Mouse (Mus musculus) right cerebral cortex, adult 18-20 months (tissue): ENCODE data around the gene Commd2.

Experiments used
- DNase-seq: peaks from one replicate; pipeline ENCODE4 v3.0.0; 2022; ENCODE audit warnings: mixed read lengths

The Commd2 gene

DNA sequence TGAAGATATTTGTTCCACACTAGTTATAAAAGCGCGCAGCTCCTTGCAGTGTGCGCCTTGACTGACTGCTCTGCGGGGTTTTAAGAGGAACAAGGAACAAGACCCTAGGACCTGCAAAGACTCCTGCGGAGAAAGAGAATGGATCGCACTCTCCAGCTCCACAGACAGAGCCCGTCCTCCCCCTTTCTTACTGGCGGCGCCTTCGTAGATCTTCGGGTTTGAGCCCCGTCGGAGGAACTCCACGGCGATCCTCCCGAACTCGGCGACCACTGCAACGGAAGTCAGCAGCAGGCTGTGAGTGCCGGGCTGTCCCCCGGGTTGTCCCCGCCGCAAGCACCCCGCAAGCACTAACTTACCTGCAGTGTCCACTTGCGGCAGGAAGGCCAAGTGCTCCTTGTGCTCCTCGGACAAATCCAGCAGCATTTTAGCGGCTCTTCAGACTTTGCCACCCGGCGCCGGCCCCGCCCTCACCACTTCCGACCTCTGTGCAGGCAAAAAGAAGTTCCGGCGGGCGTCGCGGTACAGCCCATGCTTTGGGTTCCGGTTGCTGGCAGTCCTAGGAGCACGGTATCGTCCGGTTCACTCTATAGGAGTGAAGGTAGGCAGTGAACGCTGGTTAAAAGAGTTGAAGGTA, at the start of gene Commd2:
Gene Commd2 (minus strand): TSS at position 485 of the 634 bp plus-strand sequence.
- DNase-seq: peak; percentile 91

DNA sequence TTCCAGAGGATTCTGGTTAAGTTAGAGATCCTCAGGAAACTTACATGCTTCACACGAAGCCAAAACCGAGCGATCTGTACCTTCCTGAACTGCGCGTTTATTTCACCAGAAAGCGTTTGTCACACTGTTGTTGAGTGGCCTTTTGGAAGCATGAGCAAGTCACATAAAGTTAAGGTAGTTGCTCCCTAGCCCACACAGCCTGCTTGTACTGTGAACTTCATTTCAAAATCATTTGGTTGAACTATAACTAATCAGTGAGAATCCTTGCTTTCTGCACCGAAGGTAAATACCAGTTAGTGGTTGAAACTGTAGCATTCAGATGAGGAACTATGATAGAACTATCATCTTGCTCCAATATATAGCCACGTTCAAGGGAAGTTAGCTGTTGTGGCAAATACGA, 45.3 kb upstream of the Commd2 start:
- DNase-seq: no peak

DNA sequence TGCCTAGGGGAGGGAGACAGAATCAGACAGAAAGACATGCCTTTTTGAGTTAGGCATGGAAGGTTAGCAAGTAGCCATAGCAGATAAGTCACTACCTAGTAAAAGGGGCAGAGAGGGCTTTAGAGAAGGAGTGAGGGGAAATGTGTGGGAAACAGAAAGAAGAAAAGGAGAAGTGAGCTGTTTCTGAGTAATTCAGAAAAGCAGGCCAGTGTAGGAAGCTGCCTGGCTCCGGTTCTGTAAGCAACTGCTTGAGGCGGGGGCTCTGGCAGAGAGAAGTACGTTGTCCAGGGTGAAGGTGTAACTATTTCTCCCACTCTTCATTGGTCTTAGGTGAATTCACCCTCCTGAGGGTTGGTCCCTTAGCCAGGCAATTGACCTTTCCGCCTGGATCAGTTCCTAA, 44.7 kb upstream of the Commd2 start:
- no peak for DNase-seq

DNA sequence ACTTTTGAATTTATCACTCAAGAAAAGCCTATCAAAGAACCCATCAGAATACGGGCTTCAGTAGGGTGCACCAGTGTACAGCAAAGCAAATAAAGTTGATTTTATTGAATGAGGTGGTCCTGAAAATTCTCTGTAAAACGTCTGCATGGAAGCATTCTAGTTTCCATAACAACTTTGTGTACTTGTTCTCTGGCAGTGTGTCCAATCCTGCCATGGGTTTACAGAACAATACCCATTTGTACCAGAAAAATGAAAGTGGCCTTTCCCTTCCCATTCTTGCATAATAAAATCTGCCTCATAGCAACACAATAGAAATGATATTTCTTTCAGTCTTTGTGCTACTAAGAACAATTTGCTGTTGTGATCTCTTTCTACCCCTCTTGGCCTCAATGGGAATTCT, 41.2 kb upstream of the Commd2 start, which contains the start of gene Ankub1:
Gene Ankub1 (minus strand): TSS at position 81 of the 400 bp plus-strand sequence.
- peak; percentile 13 for DNase-seq

DNA sequence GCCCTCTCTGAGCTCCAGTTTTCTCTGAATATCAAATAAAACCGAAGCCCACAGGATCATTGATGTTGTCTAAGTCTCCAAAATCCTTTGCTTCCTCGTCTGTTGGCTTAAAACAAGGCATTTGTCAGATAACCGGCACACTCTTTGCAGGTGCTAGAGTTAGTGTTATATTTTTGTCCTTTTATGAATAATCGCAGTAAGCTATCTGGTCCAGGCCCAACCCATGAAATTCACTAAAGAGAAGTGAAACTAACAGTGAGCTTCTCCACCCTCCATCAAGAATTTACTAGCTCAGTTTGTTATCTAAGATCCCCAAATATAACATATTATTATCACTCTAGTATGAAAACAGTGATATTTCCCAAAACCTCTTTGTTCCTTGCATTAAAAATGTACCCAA, 40.3 kb upstream of the Commd2 start:
- DNase-seq: no peak

DNA sequence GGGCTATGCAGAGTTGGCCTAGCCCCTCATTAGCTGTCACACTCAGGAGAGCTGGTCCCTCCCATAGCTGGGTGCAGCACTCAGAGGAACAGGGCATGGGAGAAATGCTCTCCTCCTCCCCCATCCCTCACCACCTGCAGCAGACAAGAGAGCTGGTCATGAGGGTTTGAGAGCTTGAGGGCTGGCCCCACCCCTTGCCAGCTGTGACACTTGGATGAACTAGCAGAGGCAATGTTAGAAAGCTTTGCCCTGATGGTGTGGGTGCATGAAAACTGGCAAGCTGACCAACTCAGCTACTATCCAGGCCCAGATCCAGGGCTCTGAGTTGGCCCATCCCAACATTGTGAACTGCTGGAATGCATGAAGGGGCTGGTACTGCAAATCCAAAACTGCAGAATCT, 26.3 kb upstream of the Commd2 start:
- peak; percentile 40 for DNase-seq

DNA sequence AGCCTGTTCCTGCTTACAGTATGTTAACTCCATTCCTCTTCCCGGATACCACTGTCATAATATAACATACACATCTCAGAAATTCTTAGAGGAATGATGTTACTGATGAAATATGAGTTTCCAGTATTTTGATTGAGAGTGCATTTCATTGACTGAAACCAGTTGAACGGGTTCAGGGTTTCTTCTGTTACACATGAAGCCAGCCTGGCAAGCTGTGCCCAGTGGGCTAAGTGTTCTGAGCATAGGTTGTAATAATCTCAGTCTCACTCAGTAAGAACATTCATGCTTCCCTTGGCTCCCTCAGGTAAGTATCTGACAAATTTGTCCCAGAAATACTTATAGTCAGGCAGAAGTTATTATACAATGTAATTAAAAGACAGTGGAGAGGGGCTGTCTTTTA, 22.6 kb upstream of the Commd2 start:
- no peak for DNase-seq

DNA sequence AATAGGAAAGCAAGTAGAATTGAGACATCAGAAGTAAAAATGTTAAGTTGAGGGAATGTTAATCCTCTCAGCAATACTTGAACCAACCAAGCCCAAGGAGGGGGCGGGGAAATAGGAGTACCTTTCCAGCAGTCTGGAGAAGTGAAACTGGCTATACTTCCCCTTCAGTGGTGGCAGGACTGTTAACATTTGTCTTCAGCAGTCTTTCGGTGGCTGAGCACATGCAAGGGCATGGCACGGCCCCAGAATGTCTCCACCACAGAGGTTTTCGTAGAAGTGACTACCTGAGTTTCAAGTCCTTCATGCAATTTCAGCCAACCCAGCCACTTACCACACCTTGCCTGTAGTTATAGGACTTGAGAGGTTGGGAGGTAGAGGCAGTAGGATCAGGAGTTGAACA, 22.1 kb upstream of the Commd2 start:
- no peak for DNase-seq

DNA sequence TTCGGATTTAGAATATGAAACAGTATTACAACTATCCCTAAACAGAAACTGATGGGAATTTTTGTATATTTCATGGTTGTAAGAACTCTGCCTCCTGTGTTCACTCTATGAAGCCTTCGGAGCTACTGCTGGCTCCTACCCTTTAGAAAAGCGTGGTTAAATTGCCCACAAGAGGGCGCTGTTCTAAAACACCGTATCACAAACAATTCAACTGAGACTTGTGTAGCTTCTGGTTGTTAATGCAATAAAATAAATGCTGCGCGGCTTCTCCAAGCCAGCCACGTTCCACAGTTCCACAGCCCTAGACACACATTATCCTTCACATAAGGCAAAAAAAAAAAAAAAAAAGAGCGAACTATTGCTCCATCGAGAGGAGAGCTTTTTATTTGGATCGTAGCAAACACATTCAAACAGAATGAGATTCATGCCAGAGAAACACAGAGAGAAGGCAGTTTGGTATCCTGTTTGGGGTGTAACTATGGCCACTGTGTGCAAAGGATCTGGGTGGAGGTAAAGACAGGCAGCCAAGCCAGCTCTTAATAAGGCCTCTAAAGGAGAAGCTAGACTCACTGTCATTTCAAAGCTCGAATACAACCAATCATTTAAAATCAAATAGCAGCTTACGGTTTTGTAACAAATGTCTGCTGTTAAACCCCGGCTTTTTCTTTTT, 15.7 kb upstream of the Commd2 start:
- peak; percentile 79 for DNase-seq

DNA sequence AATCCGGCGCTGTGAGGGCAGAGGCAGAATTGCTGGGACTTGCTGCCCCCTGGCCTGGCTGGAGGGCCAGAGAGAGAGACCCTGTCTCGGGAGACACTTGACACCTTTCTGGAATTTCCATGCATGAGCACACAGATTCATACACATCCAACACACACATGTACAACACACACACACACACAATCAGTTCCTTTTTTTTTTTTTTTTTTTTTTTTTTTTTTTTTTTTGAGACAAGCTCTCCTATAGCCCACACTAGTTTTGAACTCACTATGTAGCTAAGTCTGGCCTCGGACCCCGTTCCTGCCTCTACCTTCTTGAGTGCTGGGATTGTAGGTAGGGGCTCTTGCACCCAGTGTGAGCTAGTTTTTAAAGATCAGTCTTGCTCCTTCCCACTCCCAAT, 14.4 kb upstream of the Commd2 start:
- no peak for DNase-seq

DNA sequence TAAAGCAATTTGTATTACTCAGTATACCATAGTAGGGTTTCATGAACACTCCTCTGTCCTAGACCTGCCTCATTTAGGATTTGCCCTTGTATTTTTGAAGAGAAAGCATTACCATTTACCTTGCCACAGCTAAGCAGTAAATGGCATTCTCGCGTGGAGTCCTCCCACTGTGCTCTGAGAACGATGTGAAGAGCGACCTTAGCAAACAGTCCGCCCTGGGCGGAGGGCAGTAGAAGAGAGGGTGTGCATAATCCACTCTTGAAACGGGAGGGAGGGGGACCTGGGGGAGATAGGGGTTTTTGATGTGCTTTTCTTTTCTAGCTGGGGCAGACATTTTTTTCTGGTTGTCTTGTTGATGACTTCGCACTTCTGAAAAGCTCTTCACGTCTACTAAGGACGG, 13.2 kb upstream of the Commd2 start:
- DNase-seq: no peak

DNA sequence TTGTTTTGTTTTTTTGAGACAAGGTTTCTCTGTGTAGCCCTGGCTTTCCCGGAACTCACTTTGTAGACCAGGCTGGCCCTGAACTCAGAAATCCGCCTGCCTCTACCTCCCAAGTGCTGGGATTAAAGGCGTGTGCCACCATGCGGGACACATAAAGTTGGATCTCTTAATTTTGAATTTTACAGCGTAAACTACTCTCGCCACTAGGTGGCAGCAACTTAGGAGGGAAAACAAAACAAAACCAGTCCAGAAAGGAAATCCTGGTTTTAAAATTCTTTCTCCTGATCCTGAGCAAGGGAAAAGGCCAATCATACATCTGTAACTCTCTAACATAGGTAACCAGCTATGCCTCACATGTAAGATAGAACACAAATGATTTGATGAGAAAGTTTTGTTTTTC, 12.2 kb upstream of the Commd2 start:
- DNase-seq: peak; percentile 50

DNA sequence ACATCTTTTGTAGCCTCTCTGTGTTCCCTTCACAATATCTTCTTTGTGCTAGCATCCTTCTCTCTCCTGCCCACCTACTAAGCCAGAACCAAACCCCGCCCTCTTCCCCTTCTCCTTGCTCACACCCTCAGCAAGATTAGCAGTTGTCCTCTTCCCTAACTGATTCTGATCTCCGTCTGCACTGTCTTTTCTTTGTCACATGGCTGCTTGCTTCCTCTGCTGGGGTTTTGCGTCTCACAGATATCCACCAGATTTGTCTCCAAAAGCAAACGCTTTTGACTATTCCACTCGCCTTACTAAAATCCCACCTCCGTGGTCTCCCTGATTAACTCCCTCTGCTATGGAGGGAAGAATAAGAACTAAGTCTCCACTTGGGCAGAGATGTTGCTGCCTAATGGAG, 7.1 kb upstream of the Commd2 start:
- DNase-seq: no peak

DNA sequence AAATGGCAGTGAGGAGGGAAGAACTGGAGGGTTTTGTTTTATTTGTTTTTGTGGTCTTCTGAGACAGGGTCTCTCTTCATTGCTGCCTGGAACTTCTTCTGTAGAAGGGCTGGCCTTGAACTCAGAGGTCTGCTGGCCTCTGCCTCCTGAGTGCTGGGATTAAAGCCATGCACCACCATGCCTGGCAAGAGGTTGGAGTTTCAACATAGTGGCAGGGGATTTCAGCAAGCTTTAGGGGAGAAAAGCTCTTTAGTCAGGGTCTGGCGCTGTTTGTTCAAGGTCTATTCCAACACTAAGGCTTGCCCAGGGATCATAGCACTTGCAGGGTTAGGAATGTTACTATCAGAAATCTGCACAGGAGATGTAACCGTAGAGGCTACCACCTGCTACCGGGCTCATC, 2.1 kb upstream of the Commd2 start:
- DNase-seq: no peak

DNA sequence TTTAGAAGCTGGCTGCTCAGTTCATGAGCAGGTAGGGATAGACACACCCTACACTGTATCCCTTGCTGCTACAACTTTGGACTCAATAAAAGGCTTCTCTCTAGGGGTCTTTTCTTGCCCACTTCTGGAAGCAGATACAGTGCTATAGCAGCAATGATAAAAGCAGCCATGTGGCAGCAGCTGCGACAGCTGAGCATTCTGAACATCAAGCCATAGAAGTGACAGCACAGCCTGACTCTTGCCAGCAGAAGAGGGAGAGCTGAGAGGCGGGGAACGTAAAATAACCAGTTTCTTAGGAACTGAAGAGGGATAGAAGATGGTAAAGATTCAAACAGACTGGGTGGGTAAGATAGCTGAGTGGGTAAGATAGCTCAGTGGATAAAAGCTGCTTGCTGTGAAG, 970 bp upstream of the Commd2 start:
- no peak for DNase-seq

DNA sequence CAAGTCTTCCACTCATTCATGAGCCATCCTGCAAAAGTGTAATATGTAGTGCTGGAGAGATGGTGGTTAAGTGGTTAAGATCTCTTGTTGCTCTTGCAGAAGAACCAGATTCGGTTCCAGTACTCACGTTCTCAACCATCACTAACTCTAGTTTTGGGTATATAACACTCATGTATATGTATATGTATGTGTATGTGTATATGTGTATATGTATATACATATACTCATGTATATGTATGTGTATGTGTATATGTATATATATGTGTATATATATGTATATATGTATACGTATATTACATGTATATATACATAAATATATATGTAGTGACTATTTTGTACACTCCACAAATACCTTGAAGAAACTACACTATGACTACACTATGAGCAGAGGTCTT, 347 bp upstream of the Commd2 start:
- no peak for DNase-seq

DNA sequence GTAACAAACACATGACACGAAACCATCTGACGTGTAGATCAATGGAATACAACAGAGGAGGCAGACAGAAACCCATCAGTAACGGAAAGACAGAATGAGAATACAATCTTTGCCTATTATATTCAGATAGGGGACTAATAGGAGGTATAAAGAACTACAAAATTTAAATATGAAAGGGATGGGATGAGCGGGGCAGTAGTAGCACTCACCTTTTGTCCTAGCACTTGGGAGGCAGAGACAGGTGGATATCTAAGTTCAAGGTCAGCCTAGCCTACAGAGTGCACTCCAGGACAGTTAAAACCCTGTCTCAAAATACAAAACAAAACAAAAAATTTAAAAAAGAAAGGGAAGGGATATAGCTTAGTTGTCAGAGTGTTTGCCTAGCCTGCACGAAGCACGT, 8.3 kb downstream of the Commd2 start:
- no peak for DNase-seq

DNA sequence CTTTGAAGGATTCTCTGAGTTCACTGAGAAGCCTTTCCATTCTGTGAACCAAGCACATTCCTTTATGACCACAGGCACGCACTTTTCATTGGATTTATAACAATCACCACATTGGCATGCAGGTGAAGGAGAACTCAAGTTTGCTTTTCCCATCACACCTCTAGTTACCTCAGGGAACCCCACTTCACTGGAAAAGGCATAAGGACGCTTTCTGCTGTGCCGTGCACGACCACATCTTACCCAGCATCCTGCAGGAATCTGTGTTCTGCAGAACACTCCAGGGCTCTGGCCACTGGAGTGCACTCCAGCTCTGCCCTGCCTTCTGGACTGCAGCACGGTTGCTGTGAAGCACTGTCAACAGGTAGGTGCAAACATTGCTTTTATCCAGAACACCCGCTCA, 13.9 kb downstream of the Commd2 start:
- DNase-seq: no peak

DNA sequence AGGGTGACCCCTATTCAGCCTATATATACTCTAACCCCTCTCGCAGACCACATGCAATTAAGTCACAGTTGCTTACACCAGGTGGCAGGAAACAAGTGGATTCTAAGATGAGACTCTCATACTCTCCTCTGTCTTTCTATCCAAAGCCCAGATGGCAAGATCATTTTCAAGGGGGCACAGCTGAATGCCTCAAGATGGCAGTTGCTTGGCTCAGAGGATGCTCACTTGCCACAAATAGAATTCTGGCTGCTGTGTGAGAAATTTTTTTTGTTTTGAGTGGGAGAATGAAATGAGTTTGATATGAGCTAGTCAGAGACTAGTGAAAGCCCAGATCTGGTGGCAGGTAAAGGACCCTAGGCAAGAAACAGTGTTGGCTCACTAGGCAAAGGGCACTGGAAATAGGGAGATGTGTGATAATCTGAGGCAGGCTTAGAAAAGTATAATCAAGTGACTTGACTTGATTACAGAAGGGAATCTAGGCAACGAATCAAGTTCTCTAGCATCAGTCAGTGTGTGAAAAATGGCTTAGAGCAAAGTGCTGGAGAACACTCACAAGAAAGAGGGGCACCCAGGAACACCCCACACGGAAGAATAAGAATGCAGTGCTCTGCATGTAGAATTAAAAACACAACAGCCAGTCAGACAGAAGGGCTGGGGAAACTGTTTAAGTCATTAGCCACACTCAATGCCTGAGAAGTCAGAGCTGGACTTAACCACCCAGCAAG, 16.6 kb downstream of the Commd2 start:
- DNase-seq: peak; percentile 20

DNA sequence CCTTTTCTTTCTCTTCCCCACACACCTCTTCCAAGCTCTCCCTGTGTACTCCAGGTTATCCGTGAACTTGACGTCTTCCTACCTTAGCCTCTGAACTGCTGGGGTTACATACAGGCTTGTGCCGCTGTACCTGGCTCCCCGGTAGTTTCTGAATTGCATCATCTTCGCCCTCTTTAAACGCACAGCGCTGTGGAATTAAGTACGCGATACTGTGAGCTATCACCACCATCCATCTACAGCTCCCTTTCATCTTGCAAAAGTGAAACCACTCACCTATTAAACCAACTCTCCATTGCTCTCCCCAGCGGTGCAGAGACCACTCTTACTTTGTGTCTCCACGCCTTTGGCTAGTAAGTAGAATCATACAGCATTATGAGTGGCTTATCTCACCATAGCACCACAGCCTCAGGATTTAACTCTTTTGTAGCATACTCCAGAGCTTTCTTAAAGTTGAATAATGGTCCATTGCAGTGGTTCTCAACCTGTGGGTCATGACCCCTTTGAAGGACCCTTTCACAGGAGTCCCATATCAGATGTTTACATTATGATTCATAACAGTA, 24.5 kb downstream of the Commd2 start:
- DNase-seq: no peak

DNA sequence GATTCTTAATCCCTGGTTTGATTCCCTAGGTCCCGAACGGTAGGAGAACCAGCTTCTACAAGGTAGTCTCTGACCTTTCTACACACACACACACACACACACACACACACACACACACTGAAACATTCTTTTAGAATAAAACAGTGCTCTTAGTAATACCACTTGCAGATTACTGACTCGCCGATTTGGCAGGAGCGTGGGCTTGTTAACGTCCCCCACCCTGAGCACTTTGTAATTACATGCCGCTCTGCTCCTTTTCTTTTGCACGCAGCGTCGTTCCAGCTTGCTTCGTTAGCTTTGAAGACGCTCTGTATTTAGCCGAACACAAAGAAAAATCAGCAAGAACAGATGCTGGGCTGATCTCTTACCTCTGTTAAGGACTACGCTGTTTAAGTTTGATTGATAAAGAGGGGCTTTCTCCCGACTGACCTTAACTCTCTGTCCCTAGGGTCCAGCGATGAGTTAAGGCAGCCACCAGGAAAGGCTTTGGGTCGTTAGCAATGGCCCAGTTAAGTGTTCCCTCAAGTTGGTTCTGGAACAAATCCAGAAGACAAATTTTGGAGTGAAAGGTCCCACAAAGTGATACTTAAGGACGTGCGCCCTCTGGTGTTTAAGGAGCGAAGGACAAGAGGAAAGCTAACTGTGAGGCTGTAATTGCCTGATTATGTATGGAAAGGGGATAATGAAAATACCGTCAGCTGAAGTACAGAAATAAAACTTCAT, 26.1 kb downstream of the Commd2 start:
- DNase-seq: peak; percentile 50

DNA sequence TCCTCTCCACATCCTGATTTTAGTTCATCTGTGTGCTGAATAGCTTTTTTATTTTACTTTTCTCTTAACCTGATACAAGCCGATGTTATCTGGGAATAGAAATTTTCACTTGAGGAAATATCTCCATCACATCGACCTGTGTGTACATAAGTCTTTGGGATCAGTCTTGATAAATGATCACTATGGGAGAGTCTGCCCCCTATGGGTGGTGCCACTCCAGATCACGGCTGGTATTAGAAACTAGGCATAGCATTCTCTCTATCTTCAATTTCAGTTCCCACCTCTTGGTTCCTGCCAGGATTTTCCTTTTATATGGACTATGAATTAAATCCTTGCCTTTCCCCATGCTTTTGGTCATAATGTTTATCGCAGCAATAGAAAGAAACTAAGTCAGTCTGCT, 31.8 kb downstream of the Commd2 start:
- peak; percentile 6 for DNase-seq

DNA sequence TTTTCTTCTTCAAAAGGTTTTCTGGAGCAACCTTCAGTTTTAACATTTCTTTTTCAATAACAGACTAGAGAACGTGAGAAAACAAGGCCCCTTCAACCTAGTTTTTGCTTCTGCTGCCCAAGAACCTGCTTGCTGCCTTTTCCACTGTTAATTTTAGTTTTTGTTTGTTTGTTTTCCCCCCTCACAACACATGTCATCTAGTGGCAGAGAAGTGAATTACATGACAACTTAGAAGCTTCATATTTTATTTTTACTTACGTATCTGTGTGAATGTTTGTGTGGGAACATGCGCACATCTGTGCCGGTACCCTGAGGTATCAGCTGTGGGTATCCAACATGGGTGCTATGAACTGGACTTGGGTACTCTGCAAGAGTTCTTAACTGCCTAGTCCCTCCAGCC, 35.9 kb downstream of the Commd2 start:
- no peak for DNase-seq
